Mouse (Mus musculus): ENCODE data around the gene Mgat5. TPM values are rescaled to one million over a fixed set of nuclear protein-coding genes. Genes with fewer than 3 reads are reported as not detected.

Gene Mgat5
- total and polyA plus RNA-seq, 3 experiments: 0.16 TPM; not detected in 2

DNA sequence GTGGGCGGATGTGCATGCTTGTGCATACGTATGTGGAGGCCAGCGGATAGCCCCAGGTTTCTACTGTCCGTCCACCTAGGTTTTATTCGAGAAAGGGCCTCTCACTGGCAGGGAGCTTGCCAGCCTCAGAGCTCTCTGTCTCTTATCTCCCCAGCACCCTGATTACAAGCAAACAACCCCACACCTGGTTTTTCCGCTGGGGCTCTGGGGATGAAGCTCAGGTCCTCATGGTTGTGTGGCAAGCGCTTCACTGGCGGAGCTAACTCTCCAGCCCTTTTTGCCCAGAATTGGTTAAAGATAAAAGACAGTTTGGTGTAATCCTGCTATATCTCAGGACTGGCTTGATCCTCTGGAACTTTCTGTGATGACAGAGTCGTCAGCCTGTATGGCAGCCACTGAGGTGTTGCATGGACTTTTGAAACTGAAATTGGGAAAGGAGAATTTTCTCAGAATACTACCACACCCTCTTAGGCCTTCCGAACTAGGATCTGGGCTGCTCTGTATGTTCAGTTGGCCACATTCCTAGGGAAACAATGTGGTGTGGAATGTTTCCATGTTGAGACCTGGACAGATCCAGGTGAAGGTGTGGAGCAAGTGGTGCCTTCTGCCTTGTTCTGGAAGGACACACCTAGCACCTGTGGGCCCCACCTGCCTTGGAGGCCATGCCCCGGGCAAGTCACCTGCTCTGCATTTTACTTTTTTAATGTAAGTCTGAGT is 39.4 kb downstream of the Mgat5 start:
- DNase-seq (ENCODE audit: low spot score) (no peak), ATAC-seq (ENCODE audit: extremely low read depth, insufficient number of reproducible peaks, low FRiP score, poor library complexity, severe bottlenecking) (no peak)
- H3K27me3 ChIP-seq (ENCODE audit: insufficient read depth, low read length): no peaks in the 10 kb centered on the region
- no peaks in the 10 kb centered on the region for H3K4me1 ChIP-seq (ENCODE audit: insufficient read depth, low read depth, low read length)
- H3K4me3 ChIP-seq (ENCODE audit: low read depth, low read length): no peak overlapping the region
- H3K9me3 ChIP-seq (replicated peaks): peaks cover 81% of the 10 kb centered on the region
- TF ChIP-seq GATA1 (IDR thresholded peaks at IDR 0.05; ENCODE audit: borderline replicate concordance, low read length): no peak
- TF ChIP-seq POLR2AphosphoS5 (IDR thresholded peaks at IDR 0.05; ENCODE audit: insufficient replicate concordance, low read depth, low read length): no peak
- no peak for TF ChIP-seq TAL1 (conservative IDR thresholded peaks at IDR 0.05; ENCODE audit: low read depth, low read length)
- no peak for TF ChIP-seq CTCF (IDR thresholded peaks at IDR 0.05; ENCODE audit: low read depth, low read length)
- no peak for TF ChIP-seq GATA2 (IDR thresholded peaks at IDR 0.05; ENCODE audit: borderline replicate concordance, low read depth, low read length)
- no peaks in the 10 kb centered on the region for H3K36me3 ChIP-seq (replicated peaks)

GRCm38 (mm10) chr1:127246158-127246557 is 41.3 kb downstream of the Mgat5 start:
- H3K36me3 ChIP-seq (replicated peaks): no peaks in the 10 kb centered on the region
- no peak for TF ChIP-seq POLR2AphosphoS5 (IDR thresholded peaks at IDR 0.05; ENCODE audit: insufficient replicate concordance, low read depth, low read length)
- no peak for TF ChIP-seq GATA2 (IDR thresholded peaks at IDR 0.05; ENCODE audit: borderline replicate concordance, low read depth, low read length)
- TF ChIP-seq CTCF (IDR thresholded peaks at IDR 0.05; ENCODE audit: low read depth, low read length): no peak
- TF ChIP-seq GATA1 (IDR thresholded peaks at IDR 0.05; ENCODE audit: borderline replicate concordance, low read length): no peak
- no peak for TF ChIP-seq TAL1 (conservative IDR thresholded peaks at IDR 0.05; ENCODE audit: low read depth, low read length)
- H3K27me3 ChIP-seq (ENCODE audit: insufficient read depth, low read length): no peaks in the 10 kb centered on the region
- no peak overlapping the region for H3K4me3 ChIP-seq (ENCODE audit: low read depth, low read length)
- H3K9me3 ChIP-seq (replicated peaks): peaks cover 70% of the 10 kb centered on the region
- H3K4me1 ChIP-seq (ENCODE audit: insufficient read depth, low read depth, low read length): no peaks in the 10 kb centered on the region
- DNase-seq (ENCODE audit: low spot score) (no peak), ATAC-seq (ENCODE audit: extremely low read depth, insufficient number of reproducible peaks, low FRiP score, poor library complexity, severe bottlenecking) (no peak)

DNA sequence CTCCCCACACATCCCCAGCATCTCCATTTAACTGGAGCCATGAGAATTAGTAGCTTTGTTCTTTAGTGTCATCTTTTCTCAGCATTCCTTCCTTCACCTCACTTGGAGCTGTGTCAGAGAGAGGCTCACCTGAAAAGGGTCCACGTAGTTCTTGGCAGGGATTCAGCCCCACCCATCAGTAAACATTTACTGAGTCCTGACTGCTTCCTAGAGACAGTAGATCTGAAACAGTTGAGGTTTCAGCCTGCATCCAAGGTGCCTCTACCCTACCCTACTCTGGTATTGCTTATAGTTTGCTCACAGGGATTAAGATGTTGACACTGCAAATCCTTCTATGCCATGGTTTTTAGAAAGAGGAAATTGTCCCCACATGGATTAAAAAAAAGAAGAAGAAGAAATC is 43.6 kb downstream of the Mgat5 start:
- DNase-seq (ENCODE audit: low spot score) (no peak), ATAC-seq (ENCODE audit: extremely low read depth, insufficient number of reproducible peaks, low FRiP score, poor library complexity, severe bottlenecking) (no peak)
- Histone ChIP-seq H3K4me1 (ENCODE audit: insufficient read depth, low read depth, low read length) (no peaks in the 10 kb centered on the region), H3K9me3 (replicated peaks) (peaks cover 71% of the 10 kb centered on the region), H3K36me3 (replicated peaks) (no peaks in the 10 kb centered on the region), H3K4me3 (ENCODE audit: low read depth, low read length) (no peak overlapping the region), H3K27me3 (ENCODE audit: insufficient read depth, low read length) (no peaks in the 10 kb centered on the region)
- no peak for TF ChIP-seq TAL1 (conservative IDR thresholded peaks at IDR 0.05; ENCODE audit: low read depth, low read length)
- TF ChIP-seq CTCF (IDR thresholded peaks at IDR 0.05; ENCODE audit: low read depth, low read length): no peak
- TF ChIP-seq GATA2 (IDR thresholded peaks at IDR 0.05; ENCODE audit: borderline replicate concordance, low read depth, low read length): no peak
- TF ChIP-seq GATA1 (IDR thresholded peaks at IDR 0.05; ENCODE audit: borderline replicate concordance, low read length): no peak

DNA sequence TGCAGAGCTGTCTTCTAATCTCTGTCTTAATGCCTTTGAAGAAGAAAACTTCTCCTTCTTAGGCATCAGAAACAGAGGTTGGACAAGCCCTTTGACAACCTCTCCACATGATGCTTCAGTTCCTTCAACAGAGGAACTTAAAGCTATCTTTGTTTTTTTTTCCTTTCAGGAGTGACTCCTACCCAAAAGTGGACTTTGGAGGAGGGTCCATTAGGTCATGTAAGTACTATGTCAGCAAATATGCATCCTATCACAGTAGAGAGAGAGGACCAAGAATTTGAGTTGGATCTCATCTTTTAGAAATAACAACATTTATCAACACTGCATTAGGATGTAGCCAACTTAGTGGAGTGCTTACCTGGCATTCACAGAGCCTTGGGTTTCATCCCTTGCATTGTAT is 44.8 kb downstream of the Mgat5 start:
- TF ChIP-seq CTCF (IDR thresholded peaks at IDR 0.05; ENCODE audit: low read depth, low read length) (no peak), GATA1 (IDR thresholded peaks at IDR 0.05; ENCODE audit: borderline replicate concordance, low read length) (no peak), GATA2 (IDR thresholded peaks at IDR 0.05; ENCODE audit: borderline replicate concordance, low read depth, low read length) (no peak), TAL1 (conservative IDR thresholded peaks at IDR 0.05; ENCODE audit: low read depth, low read length) (no peak), POLR2AphosphoS5 (IDR thresholded peaks at IDR 0.05; ENCODE audit: insufficient replicate concordance, low read depth, low read length) (no peak)
- no peaks in the 10 kb centered on the region for H3K4me1 ChIP-seq (ENCODE audit: insufficient read depth, low read depth, low read length)
- no peaks in the 10 kb centered on the region for H3K27me3 ChIP-seq (ENCODE audit: insufficient read depth, low read length)
- no peak for ATAC-seq (ENCODE audit: extremely low read depth, insufficient number of reproducible peaks, low FRiP score, poor library complexity, severe bottlenecking)
- DNase-seq (ENCODE audit: low spot score): no peak
- no peak overlapping the region for H3K4me3 ChIP-seq (ENCODE audit: low read depth, low read length)
- H3K36me3 ChIP-seq (replicated peaks): no peaks in the 10 kb centered on the region
- H3K9me3 ChIP-seq (replicated peaks): peaks cover 66% of the 10 kb centered on the region

DNA sequence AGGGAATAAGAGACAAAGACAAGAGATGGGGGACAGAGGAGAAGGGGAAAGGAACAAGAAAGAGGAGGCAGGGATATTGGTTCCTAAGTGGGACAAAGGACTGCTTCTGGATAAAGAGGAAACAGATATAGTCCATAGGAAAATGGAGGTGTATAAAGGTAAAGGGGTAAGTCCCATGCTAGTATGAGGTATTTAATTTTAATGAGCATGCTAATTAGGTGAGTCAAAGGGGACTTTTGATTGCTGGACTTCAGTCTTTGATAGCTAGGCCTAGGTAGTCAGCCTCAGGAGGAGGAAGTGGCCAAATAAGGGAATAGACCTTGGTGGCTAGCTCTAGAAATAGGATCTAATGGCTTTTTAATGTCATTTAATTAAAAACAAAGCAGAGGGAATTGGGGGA is 45.5 kb downstream of the Mgat5 start:
- no peak for TF ChIP-seq TAL1 (conservative IDR thresholded peaks at IDR 0.05; ENCODE audit: low read depth, low read length)
- TF ChIP-seq POLR2AphosphoS5 (IDR thresholded peaks at IDR 0.05; ENCODE audit: insufficient replicate concordance, low read depth, low read length): no peak
- no peak for TF ChIP-seq GATA1 (IDR thresholded peaks at IDR 0.05; ENCODE audit: borderline replicate concordance, low read length)
- no peak for TF ChIP-seq CTCF (IDR thresholded peaks at IDR 0.05; ENCODE audit: low read depth, low read length)
- no peak for TF ChIP-seq GATA2 (IDR thresholded peaks at IDR 0.05; ENCODE audit: borderline replicate concordance, low read depth, low read length)
- Histone ChIP-seq H3K9me3 (replicated peaks) (peaks cover 66% of the 10 kb centered on the region), H3K4me3 (ENCODE audit: low read depth, low read length) (no peak overlapping the region), H3K27me3 (ENCODE audit: insufficient read depth, low read length) (no peaks in the 10 kb centered on the region), H3K4me1 (ENCODE audit: insufficient read depth, low read depth, low read length) (no peaks in the 10 kb centered on the region), H3K36me3 (replicated peaks) (no peaks in the 10 kb centered on the region)
- no peak for DNase-seq (ENCODE audit: low spot score)
- ATAC-seq (ENCODE audit: extremely low read depth, insufficient number of reproducible peaks, low FRiP score, poor library complexity, severe bottlenecking): no peak

- H3K4me3 ChIP-seq (ENCODE audit: low read depth, low read length): no peak overlapping the region
- no peaks in the 10 kb centered on the region for H3K4me1 ChIP-seq (ENCODE audit: insufficient read depth, low read depth, low read length)
- DNase-seq (ENCODE audit: low spot score): no peak
- H3K9me3 ChIP-seq (replicated peaks): peaks cover 63% of the 10 kb centered on the region
- no peaks in the 10 kb centered on the region for H3K36me3 ChIP-seq (replicated peaks)
- TF ChIP-seq TAL1 (conservative IDR thresholded peaks at IDR 0.05; ENCODE audit: low read depth, low read length): no peak
- no peak for TF ChIP-seq GATA2 (IDR thresholded peaks at IDR 0.05; ENCODE audit: borderline replicate concordance, low read depth, low read length)
- no peak for TF ChIP-seq GATA1 (IDR thresholded peaks at IDR 0.05; ENCODE audit: borderline replicate concordance, low read length)
- no peak for TF ChIP-seq POLR2AphosphoS5 (IDR thresholded peaks at IDR 0.05; ENCODE audit: insufficient replicate concordance, low read depth, low read length)
- no peak for TF ChIP-seq CTCF (IDR thresholded peaks at IDR 0.05; ENCODE audit: low read depth, low read length)
- no peak for ATAC-seq (ENCODE audit: extremely low read depth, insufficient number of reproducible peaks, low FRiP score, poor library complexity, severe bottlenecking)
- no peaks in the 10 kb centered on the region for H3K27me3 ChIP-seq (ENCODE audit: insufficient read depth, low read length)
Measured at GRCm38 (mm10) chr1:127251751-127252150, 46.9 kb downstream of the Mgat5 start.

Measured in G1E (cell line).